Mouse (Mus musculus) limb, embryonic 14.5 days (tissue): Measurements from ENCODE around the gene Urb1. TPM values are rescaled to one million over a fixed set of nuclear protein-coding genes. Genes with fewer than 3 reads are reported as not detected.
A peak's percentile ranks its signal among the peaks of the same experiment; 100 is the strongest.

Experiments used
- ATAC-seq: fragments of 200-750 bp; cut with Nextera tagmentation; 2 replicates; pipeline ENCODE4 v1.8.0; 2017; ENCODE audit warnings: low read depth, moderate number of reproducible peaks, moderate TSS enrichment; ENCODE audit not compliant: low FRiP score
- DNase-seq: peaks from one replicate; pipeline ENCODE4 v3.0.0-alpha.2; 2015; ENCODE audit warnings: low spot score
- H3K27ac ChIP-seq: fragments of 300-500 bp; sonication (generic); replicated peaks from 2 replicates; pipeline ENCODE4 v1.5.1; 2014; ENCODE audit warnings: low read depth, mild to moderate bottlenecking, low read length, moderate library complexity, mixed read lengths
- H3K27me3 ChIP-seq: fragments of 300-500 bp; sonication (generic); 2 replicates; pipeline ENCODE4 v1.6.1; 2014; ENCODE audit warnings: low read length, mixed read lengths; ENCODE audit not compliant: control insufficient read depth, insufficient read depth
- H3K36me3 ChIP-seq: fragments of 300-500 bp; sonication (generic); 2 replicates; pipeline ENCODE4 v1.6.1; 2014; ENCODE audit warnings: mild to moderate bottlenecking, low read length, moderate library complexity, mixed read lengths; ENCODE audit not compliant: control insufficient read depth, insufficient read depth
- H3K4me1 ChIP-seq: fragments of 300-500 bp; sonication (generic); 2 replicates; pipeline ENCODE4 v1.6.1; 2014; ENCODE audit warnings: antibody characterized with exemption, low read length, mixed read lengths; ENCODE audit not compliant: control insufficient read depth, insufficient read depth
- H3K4me2 ChIP-seq: fragments of 300-500 bp; sonication (generic); replicated peaks from 2 replicates; pipeline ENCODE4 v1.6.1; 2014; ENCODE audit warnings: low read depth, mild to moderate bottlenecking, low read length, moderate library complexity; ENCODE audit not compliant: severe bottlenecking
- H3K4me3 ChIP-seq: fragments of 300-500 bp; sonication (generic); replicated peaks from 2 replicates; pipeline ENCODE4 v1.5.1; 2014; ENCODE audit warnings: low read length
- H3K9ac ChIP-seq: fragments of 300-500 bp; sonication (generic); 2 replicates; pipeline ENCODE4 v1.6.1; 2014; ENCODE audit warnings: mild to moderate bottlenecking, low read depth, low read length, moderate library complexity; ENCODE audit not compliant: severe bottlenecking
- H3K9me3 ChIP-seq: fragments of 300-500 bp; sonication (generic); 2 replicates; pipeline ENCODE4 v1.6.1; 2016; ENCODE audit warnings: low read length; ENCODE audit not compliant: control insufficient read depth
- POLR2A ChIP-seq: fragments of 200-500 bp; IDR thresholded peaks from 2 replicates; pipeline ENCODE4 v1.8.0; 2012; ENCODE audit warnings: inconsistent platforms, mild to moderate bottlenecking, moderate library complexity, borderline replicate concordance; ENCODE audit not compliant: insufficient read depth, insufficient read length; ENCODE audit errors: extremely low read depth
- WGBS: fragments of 180-500 bp; shearing (Covaris S2); extraction: QIAGEN DNeasy Blood & Tissue Kit; methylation state at CpG from one replicate; pipeline ENCODE4 v1.1.7; 2014; 5-methylcytosine and 5-hydroxymethylcytosine counted together
- polyA plus RNA-seq, 2 experiments: library from polyadenylated mRNA; depleted of rRNA in 1 of 2; stranded (reverse) in 1 of 2; unstranded in 1 of 2; fragments of >200 nt; fragmentation: Nextera tagmentation in 1 of 2; extraction: Ambion mirVana in 1 of 2; gene quantifications; 2 replicates each; pipeline versions ENCODE4 v1.2.1 to v1.2.3; 2012 to 2014

The Urb1 gene
- polyA plus RNA-seq, 2 experiments: 8.6 to 10.6 TPM

- Histone ChIP-seq H3K9ac (no peak overlapping the region), H3K4me2 (no peak overlapping the region), H3K27me3 (no peaks in the 10 kb centered on the region), H3K4me3 (no peak overlapping the region), H3K27ac (no peak overlapping the region), H3K4me1 (no peaks in the 10 kb centered on the region), H3K9me3 (no peaks in the 10 kb centered on the region), H3K36me3 (no peaks in the 10 kb centered on the region)
- TF ChIP-seq POLR2A: no peak
- WGBS: 87% methylated on average over 10 of the region's 10 CpGs
- no peak for DNase-seq
- ATAC-seq: no peak
Measured at GRCm38 (mm10) chr16:90822284-90822935, 12.2 kb upstream of the Urb1 start.

GRCm38 (mm10) chr16:90821046-90821697 lies 11.0 kb upstream of the Urb1 start:
- no peak for TF ChIP-seq POLR2A
- Histone ChIP-seq H3K4me2 (no peak overlapping the region), H3K9me3 (no peaks in the 10 kb centered on the region), H3K36me3 (no peaks in the 10 kb centered on the region), H3K4me3 (no peak overlapping the region), H3K27me3 (no peaks in the 10 kb centered on the region), H3K27ac (no peak overlapping the region), H3K4me1 (no peaks in the 10 kb centered on the region), H3K9ac (no peak overlapping the region)
- DNase-seq: no peak
- ATAC-seq: no peak
- WGBS: 86% methylated on average over 14 of the region's 14 CpGs

- H3K27me3 ChIP-seq: no peaks in the 10 kb centered on the region
- no peak overlapping the region for H3K4me3 ChIP-seq
- DNase-seq: no peak
- WGBS: 82% methylated on average over 6 of the region's 6 CpGs
- H3K4me2 ChIP-seq: no peak overlapping the region
- no peak overlapping the region for H3K9ac ChIP-seq
- no peaks in the 10 kb centered on the region for H3K36me3 ChIP-seq
- no peaks in the 10 kb centered on the region for H3K4me1 ChIP-seq
- no peak overlapping the region for H3K27ac ChIP-seq
- no peak for TF ChIP-seq POLR2A
- no peaks in the 10 kb centered on the region for H3K9me3 ChIP-seq
- ATAC-seq: no peak
Measured at GRCm38 (mm10) chr16:90820326-90820725, 10.1 kb upstream of the Urb1 start.

- Histone ChIP-seq H3K4me1 (peaks cover 11% of the 10 kb centered on the region), H3K4me3 (no peak overlapping the region), H3K27me3 (no peaks in the 10 kb centered on the region), H3K27ac (no peak overlapping the region), H3K4me2 (no peak overlapping the region), H3K36me3 (no peaks in the 10 kb centered on the region), H3K9me3 (no peaks in the 10 kb centered on the region), H3K9ac (no peak overlapping the region)
- no peak for ATAC-seq
- 78% methylated on average over 5 of the region's 5 CpGs for WGBS
- TF ChIP-seq POLR2A: no peak
- no peak for DNase-seq
Measured at GRCm38 (mm10) chr16:90812086-90812485, 1.9 kb upstream of the Urb1 start.

GRCm38 (mm10) chr16:90810716-90811256 lies 573 bp upstream of the Urb1 start:
- peak overlapping the region; percentile 41 for H3K27ac ChIP-seq
- H3K9ac ChIP-seq: peak overlapping the region; percentile 38
- H3K4me3 ChIP-seq: peak overlapping the region; percentile 82
- no peak for DNase-seq
- H3K27me3 ChIP-seq: no peaks in the 10 kb centered on the region
- 0 out of 2 replicates have a peak, but pooled peaks cover 1% of the 10 kb centered on the region for H3K36me3 ChIP-seq
- peak overlapping the region; percentile 80 for H3K4me2 ChIP-seq
- ATAC-seq: 0 out of 2 replicates have a peak, but pooled peaks have one; percentile 1
- H3K9me3 ChIP-seq: no peaks in the 10 kb centered on the region
- no peak for TF ChIP-seq POLR2A
- WGBS: 48% methylated on average over 11 of the region's 11 CpGs
- H3K4me1 ChIP-seq: peaks cover 11% of the 10 kb centered on the region
